Mouse (Mus musculus) c-Kit-negative CD71-positive TER-119-positive erythroid progenitor cells, embryonic 14.5 days (primary cell): Measurements from ENCODE around the gene St8sia6.

Source experiments
- DNase-seq: peaks from one replicate; pipeline ENCODE4 v3.0.0-alpha.2; 2013; ENCODE audit warnings: low read depth, low spot score

Gene St8sia6

GRCm38 (mm10) chr2:13760366-13760765 lies 33.5 kb downstream of the St8sia6 start:
- DNase-seq: no peak

GRCm38 (mm10) chr2:13757412-13757811 lies 36.5 kb downstream of the St8sia6 start:
- no peak for DNase-seq

DNA sequence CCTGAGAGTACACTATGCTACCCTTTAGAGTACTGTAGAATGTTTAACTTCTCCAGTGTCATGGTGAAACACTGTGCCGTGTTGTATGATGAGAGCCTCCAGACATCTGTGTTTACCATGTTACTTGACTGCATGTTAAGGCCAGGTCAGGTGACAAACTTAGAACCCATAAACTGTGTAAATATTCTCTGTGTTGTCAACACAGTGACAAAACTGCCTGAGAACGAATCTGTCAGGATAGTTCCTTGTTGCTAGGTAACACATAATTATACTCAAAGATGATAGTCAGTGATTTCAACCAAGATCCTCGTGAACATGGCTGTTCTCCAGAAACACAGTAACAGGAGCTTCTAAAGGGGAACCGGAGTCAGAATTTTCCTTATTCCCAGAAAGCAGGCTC lies 38.1 kb downstream of the St8sia6 start:
- DNase-seq: no peak

DNA sequence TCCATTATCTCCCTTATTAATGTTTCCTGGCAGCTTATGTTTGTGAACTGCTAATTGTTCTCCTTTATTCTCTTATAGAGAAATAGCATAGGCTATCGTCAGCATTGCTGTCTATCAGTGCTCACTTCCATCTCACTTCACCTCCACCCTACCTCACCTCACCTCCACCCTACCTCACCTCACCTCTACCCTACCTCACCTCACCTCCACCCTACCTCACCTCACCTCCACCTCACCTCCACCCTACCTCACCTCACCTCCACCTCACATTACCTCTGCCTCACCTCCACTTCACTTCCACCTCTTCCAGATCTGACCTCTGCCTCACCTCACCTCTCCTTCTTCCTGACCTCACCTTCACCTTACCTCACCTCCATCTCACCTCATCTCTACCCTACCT lies 42.2 kb downstream of the St8sia6 start:
- DNase-seq: no peak

GRCm38 (mm10) chr2:13750777-13751176 lies 43.1 kb downstream of the St8sia6 start:
- no peak for DNase-seq

GRCm38 (mm10) chr2:13750089-13750488 lies 43.8 kb downstream of the St8sia6 start:
- no peak for DNase-seq

GRCm38 (mm10) chr2:13749176-13749575 lies 44.7 kb downstream of the St8sia6 start:
- no peak for DNase-seq

DNA sequence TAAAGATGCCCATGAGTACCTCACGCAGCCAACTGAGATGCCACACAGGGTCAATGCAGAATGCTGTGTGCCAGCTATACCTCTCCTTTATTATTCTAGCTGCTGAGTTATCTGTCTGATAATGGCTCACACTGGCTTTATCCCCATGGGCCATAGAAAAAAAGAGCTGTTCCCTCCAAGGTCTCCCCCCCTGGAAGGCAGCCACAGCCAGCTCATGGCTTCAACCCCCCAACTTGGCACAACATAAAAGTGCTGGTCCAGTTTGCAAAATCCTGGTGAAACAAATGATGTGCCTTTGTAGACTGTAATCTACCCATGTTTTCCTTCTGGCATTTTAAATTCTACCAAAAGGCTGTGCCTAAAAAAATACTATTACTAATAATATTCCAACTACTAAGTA lies 46.3 kb downstream of the St8sia6 start:
- DNase-seq: no peak

- DNase-seq: no peak
Observed at GRCm38 (mm10) chr2:13746023-13746422, 47.8 kb downstream of the St8sia6 start.

DNA sequence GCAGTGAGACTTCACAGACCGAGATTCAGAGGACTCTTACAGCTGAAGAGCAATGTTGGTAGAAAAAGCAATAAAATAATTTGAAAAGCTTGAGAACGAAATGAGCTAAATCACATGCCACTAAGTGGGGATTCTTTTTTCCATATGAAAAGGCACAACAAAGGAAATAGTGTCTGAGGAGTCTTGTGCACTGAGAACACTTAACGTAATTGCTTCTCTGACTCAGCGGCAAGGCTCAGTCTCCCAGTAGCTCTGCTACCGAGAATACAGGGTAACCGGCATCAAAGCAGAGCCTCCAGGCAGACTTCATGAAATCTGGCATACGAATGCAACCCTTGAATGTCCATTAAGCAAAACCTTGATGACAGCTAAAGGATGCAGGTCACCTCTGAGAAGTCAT lies 55.2 kb downstream of the St8sia6 start:
- DNase-seq: no peak

DNA sequence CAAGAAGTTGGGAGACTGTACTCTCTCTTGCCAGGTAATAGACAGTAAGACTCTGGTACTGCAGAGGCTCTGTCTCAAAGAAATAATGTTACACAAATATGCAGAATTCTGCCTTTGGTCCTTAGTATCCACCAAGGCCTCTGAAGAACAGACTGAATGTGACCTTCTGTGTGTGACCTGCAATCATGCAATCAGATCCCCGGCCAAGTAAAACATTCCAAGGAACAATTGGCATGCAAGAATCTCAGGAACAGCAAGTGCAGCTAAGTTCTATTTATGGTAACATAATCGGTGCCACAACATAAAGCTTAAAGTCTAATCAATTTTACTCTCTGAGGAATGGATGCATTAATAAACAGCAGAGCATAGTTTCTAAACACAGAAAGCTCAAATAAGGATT lies 66.0 kb downstream of the St8sia6 start:
- DNase-seq: no peak

GRCm38 (mm10) chr2:13725592-13725991 lies 68.3 kb downstream of the St8sia6 start:
- no peak for DNase-seq

- no peak for DNase-seq
Observed at GRCm38 (mm10) chr2:13722241-13722640, 71.6 kb downstream of the St8sia6 start.

- no peak for DNase-seq
Observed at GRCm38 (mm10) chr2:13718628-13719185, 75.2 kb downstream of the St8sia6 start.

DNA sequence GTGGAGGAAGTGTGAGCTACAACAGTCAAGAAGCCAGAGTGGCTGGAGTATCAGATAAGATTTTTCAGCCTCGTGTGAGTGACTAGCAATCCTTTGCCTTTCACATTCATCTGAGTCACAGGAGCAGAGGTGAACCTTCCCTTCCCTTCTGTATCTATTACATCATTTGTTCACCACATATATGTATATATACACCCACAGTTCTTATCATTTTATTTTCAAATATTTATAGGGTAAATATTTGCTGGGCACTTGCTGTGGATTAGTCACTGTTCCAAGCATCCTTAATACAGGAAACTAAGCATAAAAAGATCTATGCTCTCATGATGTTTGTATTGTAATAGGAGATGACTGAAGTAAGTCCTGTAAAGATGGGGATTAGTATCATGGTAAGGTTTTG lies 85.1 kb downstream of the St8sia6 start:
- DNase-seq: no peak

DNA sequence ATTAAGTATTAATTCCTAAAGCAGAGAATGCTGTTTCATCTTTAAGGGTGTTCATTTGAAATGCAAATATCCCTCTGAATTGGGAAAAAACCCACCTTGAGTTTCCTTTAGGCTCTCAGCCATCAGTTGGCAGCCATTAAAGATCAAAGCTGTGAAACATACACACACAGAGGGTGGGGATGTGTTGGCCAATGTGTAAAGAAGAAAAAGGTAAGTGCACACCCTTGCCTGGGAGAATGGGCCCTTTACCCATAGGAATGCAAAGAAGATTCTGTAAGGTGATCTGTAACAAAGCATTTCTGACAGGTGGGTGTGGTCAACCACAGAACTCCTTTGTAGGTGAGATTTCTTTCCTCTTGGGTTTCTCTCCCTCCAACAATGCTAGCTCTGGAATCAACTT lies 96.3 kb downstream of the St8sia6 start:
- no peak for DNase-seq

DNA sequence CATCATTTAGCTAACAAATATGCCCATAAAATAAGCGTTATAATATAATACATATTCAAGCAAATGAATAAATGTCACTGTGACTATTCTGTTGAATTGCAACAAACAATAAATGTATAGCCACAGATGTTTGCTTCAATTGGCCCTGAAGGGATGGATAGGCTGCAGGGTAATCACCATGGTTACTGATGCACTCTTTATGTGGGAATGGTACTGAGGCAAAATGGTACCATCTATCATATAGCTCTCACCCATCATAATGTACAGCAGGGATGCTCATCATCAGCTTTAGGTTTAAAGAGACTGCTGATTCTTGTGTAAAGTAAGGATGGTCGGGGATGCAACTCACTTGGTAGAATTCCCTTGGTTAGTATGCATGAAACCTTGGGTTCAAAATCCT lies 99.4 kb downstream of the St8sia6 start:
- DNase-seq: no peak

DNA sequence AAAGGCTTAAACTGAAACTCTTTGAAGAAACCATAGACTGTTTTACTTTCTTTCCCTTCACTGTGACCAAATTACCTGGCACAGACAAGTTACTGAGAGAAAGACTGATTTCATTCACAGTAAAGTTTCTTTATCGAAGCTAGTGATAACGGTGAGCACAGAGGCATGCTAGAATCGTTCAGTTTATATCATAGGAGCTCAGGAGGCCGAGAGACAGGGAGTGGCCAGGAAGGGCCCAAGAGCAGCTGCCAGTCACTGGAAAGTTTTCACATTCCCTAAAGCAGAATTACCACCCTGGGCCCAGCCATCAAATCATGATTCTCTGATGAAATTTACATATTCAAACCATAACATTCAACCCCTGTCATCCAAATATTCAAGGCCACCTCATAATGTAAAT lies 109.5 kb downstream of the St8sia6 start:
- no peak for DNase-seq

DNA sequence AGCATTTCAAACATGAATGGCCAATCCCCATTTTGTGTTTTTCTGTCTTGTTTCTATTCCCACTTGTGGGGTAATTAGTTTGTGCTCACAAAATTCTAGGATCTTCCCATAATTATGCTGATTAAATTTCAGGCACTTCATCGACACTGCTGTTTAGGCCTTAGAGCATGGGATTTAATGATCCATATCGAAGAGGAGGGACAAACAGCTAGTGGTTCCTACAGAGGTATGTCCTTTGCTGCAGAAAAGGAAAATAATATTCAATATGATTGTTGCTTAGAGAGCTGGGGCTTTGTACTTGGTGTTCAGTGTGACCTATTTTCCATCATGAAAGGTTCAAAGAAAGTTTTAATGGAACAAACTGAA lies 110.7 kb downstream of the St8sia6 start:
- no peak for DNase-seq

DNA sequence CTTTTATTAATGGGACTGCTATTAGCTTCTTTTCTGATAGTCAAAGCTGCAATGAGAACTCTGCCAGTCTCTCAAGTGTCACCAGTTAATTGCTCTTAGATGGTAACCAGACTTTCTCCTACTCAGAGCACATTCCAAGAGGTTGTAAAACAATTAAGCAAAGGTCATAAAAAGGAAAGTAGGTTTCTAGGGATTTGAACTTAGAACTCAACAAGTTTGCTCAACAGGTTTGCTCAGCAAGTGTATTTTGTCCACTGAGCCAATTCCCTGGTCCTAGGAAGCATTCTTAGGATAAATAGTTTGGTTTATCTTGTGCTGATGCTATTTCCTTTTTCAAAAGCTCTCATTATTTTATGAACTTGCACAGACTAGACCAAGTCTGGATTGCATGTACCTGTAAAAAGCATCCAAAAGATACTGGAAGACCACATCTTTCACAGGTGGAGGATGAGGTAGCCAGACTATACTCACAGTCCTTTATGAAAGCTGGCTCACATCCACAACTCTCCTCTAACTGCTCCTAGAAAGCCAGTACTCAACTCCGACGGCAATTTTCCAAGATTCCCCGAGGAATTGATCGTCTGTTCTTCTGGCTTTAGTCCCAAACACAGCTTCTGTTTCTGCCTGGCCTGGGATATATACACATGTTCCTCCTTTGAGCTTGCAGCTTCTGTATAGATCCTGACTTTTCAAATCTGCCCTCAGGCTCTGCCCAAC lies 111.2 kb downstream of the St8sia6 start:
- no peak for DNase-seq

DNA sequence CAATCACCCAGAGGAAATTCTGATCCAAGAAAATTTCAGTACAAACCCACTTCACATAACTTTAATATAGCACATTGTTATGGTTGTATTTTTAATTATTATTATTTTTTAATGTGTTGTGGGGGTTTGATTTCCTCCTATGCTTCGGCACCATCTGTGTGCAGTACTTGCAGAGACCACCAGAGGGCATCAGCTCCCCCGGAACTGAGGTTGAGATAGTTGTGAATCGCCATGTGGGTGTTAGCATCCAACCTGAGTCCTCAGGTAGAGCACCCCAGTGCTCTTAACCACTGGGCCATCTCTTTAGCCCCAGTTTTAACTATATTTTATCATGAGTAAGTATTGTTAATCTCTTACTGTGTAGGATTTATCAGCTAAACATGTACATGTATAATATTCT lies 120.9 kb downstream of the St8sia6 start:
- DNase-seq: peak; percentile 24

DNA sequence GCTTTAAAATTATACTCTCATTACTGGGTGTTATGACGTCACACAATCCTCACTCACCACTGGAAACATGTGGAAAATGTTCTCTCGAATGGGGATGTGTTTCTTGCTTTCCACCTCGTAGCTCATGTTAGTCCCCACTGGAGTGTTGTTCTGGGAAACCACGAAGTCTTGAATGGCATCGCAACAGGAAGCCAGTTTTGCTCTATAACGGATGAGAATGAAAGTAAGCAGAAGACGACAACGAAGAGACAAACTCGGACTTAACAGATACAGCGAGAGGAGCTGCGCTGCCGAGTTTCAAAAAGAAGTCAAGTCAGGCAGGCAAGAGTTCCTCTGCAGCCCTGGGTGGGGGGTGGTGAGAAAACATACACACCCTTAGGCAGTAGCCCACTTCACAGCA lies 121.4 kb downstream of the St8sia6 start:
- no peak for DNase-seq

GRCm38 (mm10) chr2:13634866-13635265 lies 159.0 kb downstream of the St8sia6 start:
- no peak for DNase-seq
